Mouse (Mus musculus): ENCODE results near the gene Arhgef7. TPM values are rescaled to one million over a fixed set of nuclear protein-coding genes. Genes with fewer than 3 reads are reported as not detected.

Arhgef7 gene
- polyA plus RNA-seq, 1 experiment from 2014 or later, result 27.3 TPM

- no peak for TF ChIP-seq CTCF (IDR thresholded peaks at IDR 0.05; ENCODE audit: low read depth)
- Histone ChIP-seq H3K9ac (ENCODE audit: low read depth, low read length) (no peak overlapping the region), H3K36me3 (ENCODE audit: insufficient read depth, low read length) (peaks cover 30% of the 10 kb centered on the region), H3K9me3 (replicated peaks; ENCODE audit: low read length) (no peaks in the 10 kb centered on the region), H3K4me2 (ENCODE audit: low read length) (no peak overlapping the region), H3K27ac (0 out of 2 replicates have a peak overlapping the region, but pooled peaks have one; percentile 14), H3K4me1 (replicated peaks; ENCODE audit: insufficient read depth, low read length) (no peaks in the 10 kb centered on the region; the same call in 1 of the 2 replicates), H3K4me3 (replicated peaks; ENCODE audit: low read depth, low read length) (no peak overlapping the region), H3K27me3 (ENCODE audit: insufficient read depth, low read length) (no peaks in the 10 kb centered on the region)
- no peak for DNase-seq (ENCODE audit: low spot score)
- WGBS, result 41% methylated on average over 8 of the region's 8 CpGs
- ATAC-seq (replicated peaks; ENCODE audit: low FRiP score, low read depth), result no peak
Measured at GRCm38 (mm10) chr8:11801571-11801970, 74.0 kb downstream of the Arhgef7 start.

GRCm38 (mm10) chr8:11804914-11805313, 77.4 kb downstream of the Arhgef7 start:
- Histone ChIP-seq H3K4me1 (replicated peaks; ENCODE audit: insufficient read depth, low read length) (no peaks in the 10 kb centered on the region; the same call in 1 of the 2 replicates), H3K9me3 (replicated peaks; ENCODE audit: low read length) (no peaks in the 10 kb centered on the region), H3K27ac (no peak overlapping the region), H3K4me3 (replicated peaks; ENCODE audit: low read depth, low read length) (no peak overlapping the region), H3K9ac (ENCODE audit: low read depth, low read length) (no peak overlapping the region), H3K27me3 (ENCODE audit: insufficient read depth, low read length) (no peaks in the 10 kb centered on the region), H3K36me3 (ENCODE audit: insufficient read depth, low read length) (peaks cover 58% of the 10 kb centered on the region), H3K4me2 (ENCODE audit: low read length) (no peak overlapping the region)
- WGBS, result 94% methylated on average over 4 of the region's 4 CpGs
- no peak for TF ChIP-seq CTCF (IDR thresholded peaks at IDR 0.05; ENCODE audit: low read depth)
- DNase-seq (ENCODE audit: low spot score) (no peak), ATAC-seq (replicated peaks; ENCODE audit: low FRiP score, low read depth) (no peak)

GRCm38 (mm10) chr8:11806252-11806651, 78.7 kb downstream of the Arhgef7 start:
- no peak for TF ChIP-seq CTCF (IDR thresholded peaks at IDR 0.05; ENCODE audit: low read depth)
- H3K4me2 ChIP-seq (ENCODE audit: low read length), result no peak overlapping the region
- no peaks in the 10 kb centered on the region for H3K27me3 ChIP-seq (ENCODE audit: insufficient read depth, low read length)
- no peaks in the 10 kb centered on the region for H3K4me1 ChIP-seq (replicated peaks; ENCODE audit: insufficient read depth, low read length)
- H3K9ac ChIP-seq (ENCODE audit: low read depth, low read length), result no peak overlapping the region
- ATAC-seq (replicated peaks; ENCODE audit: low FRiP score, low read depth), result no peak
- H3K4me3 ChIP-seq (replicated peaks; ENCODE audit: low read depth, low read length), result no peak overlapping the region
- 90% methylated on average over 6 of the region's 6 CpGs for WGBS
- H3K27ac ChIP-seq, result no peak overlapping the region
- H3K36me3 ChIP-seq (ENCODE audit: insufficient read depth, low read length), result peaks cover 71% of the 10 kb centered on the region
- H3K9me3 ChIP-seq (replicated peaks; ENCODE audit: low read length), result no peaks in the 10 kb centered on the region
- no peak for DNase-seq (ENCODE audit: low spot score)

- no peaks in the 10 kb centered on the region for H3K4me1 ChIP-seq (replicated peaks; ENCODE audit: insufficient read depth, low read length)
- H3K27ac ChIP-seq, result no peak overlapping the region
- H3K36me3 ChIP-seq (ENCODE audit: insufficient read depth, low read length), result peaks cover 72% of the 10 kb centered on the region
- H3K9ac ChIP-seq (ENCODE audit: low read depth, low read length), result no peak overlapping the region
- DNase-seq (ENCODE audit: low spot score), result no peak
- no peak overlapping the region for H3K4me2 ChIP-seq (ENCODE audit: low read length)
- no peak for ATAC-seq (replicated peaks; ENCODE audit: low FRiP score, low read depth)
- TF ChIP-seq CTCF (IDR thresholded peaks at IDR 0.05; ENCODE audit: low read depth), result no peak
- H3K27me3 ChIP-seq (ENCODE audit: insufficient read depth, low read length), result no peaks in the 10 kb centered on the region
- no peaks in the 10 kb centered on the region for H3K9me3 ChIP-seq (replicated peaks; ENCODE audit: low read length)
- WGBS, result 87% methylated on average over 3 of the region's 3 CpGs
- no peak overlapping the region for H3K4me3 ChIP-seq (replicated peaks; ENCODE audit: low read depth, low read length)
Measured at GRCm38 (mm10) chr8:11807361-11807760, 79.8 kb downstream of the Arhgef7 start.

- WGBS, result 90% methylated on average over 5 of the region's 5 CpGs
Measured at GRCm38 (mm10) chr8:11808047-11808446, 80.5 kb downstream of the Arhgef7 start.

GRCm38 (mm10) chr8:11810426-11810825, 82.9 kb downstream of the Arhgef7 start:
- no peak overlapping the region for H3K9ac ChIP-seq (ENCODE audit: low read depth, low read length)
- ATAC-seq (replicated peaks; ENCODE audit: low FRiP score, low read depth), result 0 out of 2 replicates have a peak, but pooled peaks have one; percentile 13
- no peaks in the 10 kb centered on the region for H3K27me3 ChIP-seq (ENCODE audit: insufficient read depth, low read length)
- H3K9me3 ChIP-seq (replicated peaks; ENCODE audit: low read length), result no peaks in the 10 kb centered on the region
- no peak overlapping the region for H3K27ac ChIP-seq
- H3K4me3 ChIP-seq (replicated peaks; ENCODE audit: low read depth, low read length), result no peak overlapping the region
- TF ChIP-seq CTCF (IDR thresholded peaks at IDR 0.05; ENCODE audit: low read depth), result no peak
- no peak for DNase-seq (ENCODE audit: low spot score)
- no peak overlapping the region for H3K4me2 ChIP-seq (ENCODE audit: low read length)
- no peaks in the 10 kb centered on the region for H3K4me1 ChIP-seq (replicated peaks; ENCODE audit: insufficient read depth, low read length)
- WGBS, result 99% methylated on average over 5 of the region's 5 CpGs
- peaks cover 80% of the 10 kb centered on the region for H3K36me3 ChIP-seq (ENCODE audit: insufficient read depth, low read length)

More at GRCm38 (mm10) chr8:11808047-11808446, 80.5 kb downstream of the Arhgef7 start:
- no peaks in the 10 kb centered on the region for H3K4me1 ChIP-seq (replicated peaks; ENCODE audit: insufficient read depth, low read length)
- no peak for ATAC-seq (replicated peaks; ENCODE audit: low FRiP score, low read depth)
- no peaks in the 10 kb centered on the region for H3K27me3 ChIP-seq (ENCODE audit: insufficient read depth, low read length)
- H3K4me2 ChIP-seq (ENCODE audit: low read length), result no peak overlapping the region
- H3K9me3 ChIP-seq (replicated peaks; ENCODE audit: low read length), result no peaks in the 10 kb centered on the region
- no peak overlapping the region for H3K9ac ChIP-seq (ENCODE audit: low read depth, low read length)
- TF ChIP-seq CTCF (IDR thresholded peaks at IDR 0.05; ENCODE audit: low read depth), result no peak
- H3K27ac ChIP-seq, result no peak overlapping the region
- peaks cover 71% of the 10 kb centered on the region for H3K36me3 ChIP-seq (ENCODE audit: insufficient read depth, low read length)
- DNase-seq (ENCODE audit: low spot score), result no peak
- H3K4me3 ChIP-seq (replicated peaks; ENCODE audit: low read depth, low read length), result no peak overlapping the region

- H3K4me1 ChIP-seq (replicated peaks; ENCODE audit: insufficient read depth, low read length), result no peaks in the 10 kb centered on the region
- H3K4me2 ChIP-seq (ENCODE audit: low read length), result no peak overlapping the region
- DNase-seq (ENCODE audit: low spot score) (no peak), ATAC-seq (replicated peaks; ENCODE audit: low FRiP score, low read depth) (no peak)
- no peak overlapping the region for H3K4me3 ChIP-seq (replicated peaks; ENCODE audit: low read depth, low read length)
- 91% methylated on average over 7 of the region's 7 CpGs for WGBS
- H3K9me3 ChIP-seq (replicated peaks; ENCODE audit: low read length), result no peaks in the 10 kb centered on the region
- H3K36me3 ChIP-seq (ENCODE audit: insufficient read depth, low read length), result peaks cover 77% of the 10 kb centered on the region
- no peaks in the 10 kb centered on the region for H3K27me3 ChIP-seq (ENCODE audit: insufficient read depth, low read length)
- no peak overlapping the region for H3K9ac ChIP-seq (ENCODE audit: low read depth, low read length)
- H3K27ac ChIP-seq, result no peak overlapping the region
- no peak for TF ChIP-seq CTCF (IDR thresholded peaks at IDR 0.05; ENCODE audit: low read depth)
Measured at GRCm38 (mm10) chr8:11813801-11814200, 86.3 kb downstream of the Arhgef7 start.

Measured in kidney, postnatal 0 days (tissue).